Mouse (Mus musculus) heart, embryonic 12.5 days (tissue): ENCODE data around the gene Itgb4. TPM values are rescaled to one million over a fixed set of nuclear protein-coding genes. Genes with fewer than 3 reads are reported as not detected.

ENCODE experiments used
- ATAC-seq: fragments of 200-750 bp; cut with Nextera tagmentation; 2 replicates; pipeline ENCODE4 v1.8.0; 2017; ENCODE audit warnings: moderate TSS enrichment, moderate library complexity; ENCODE audit not compliant: insufficient number of reproducible peaks, low FRiP score
- H3K27ac ChIP-seq: fragments of 300-500 bp; sonication (generic); 2 replicates; pipeline ENCODE4 v1.5.1; 2016; ENCODE audit warnings: mild to moderate bottlenecking, moderate library complexity; ENCODE audit not compliant: poor library complexity, severe bottlenecking
- H3K27me3 ChIP-seq: fragments of 300-500 bp; sonication (generic); replicated peaks from 2 replicates; pipeline ENCODE4 v1.6.1; 2016; ENCODE audit warnings: mild to moderate bottlenecking, moderate library complexity
- H3K36me3 ChIP-seq: fragments of 300-500 bp; sonication (generic); 2 replicates; pipeline ENCODE4 v1.6.1; 2016; ENCODE audit warnings: mild to moderate bottlenecking, moderate library complexity
- H3K4me1 ChIP-seq: fragments of 300-500 bp; sonication (generic); replicated peaks from 2 replicates; pipeline ENCODE4 v1.6.1; 2016; ENCODE audit warnings: mild to moderate bottlenecking
- H3K4me2 ChIP-seq: fragments of 300-500 bp; sonication (generic); 2 replicates; pipeline ENCODE4 v1.6.1; 2016; ENCODE audit warnings: mild to moderate bottlenecking, moderate library complexity
- H3K4me3 ChIP-seq: fragments of 300-500 bp; sonication (generic); 2 replicates; pipeline ENCODE4 v1.5.1; 2016; ENCODE audit warnings: mild to moderate bottlenecking
- H3K9ac ChIP-seq: fragments of 300-500 bp; sonication (generic); 2 replicates; pipeline ENCODE4 v1.6.1; 2016; ENCODE audit warnings: mild to moderate bottlenecking, moderate library complexity
- H3K9me3 ChIP-seq: fragments of 300-500 bp; sonication (generic); replicated peaks from 2 replicates; pipeline ENCODE4 v1.6.1; 2016; ENCODE audit warnings: mild to moderate bottlenecking, moderate library complexity
- WGBS: fragments of 180-500 bp; shearing (Covaris S2); methylation state at CpG from one replicate; pipeline ENCODE4 v1.1.7; 2016; 5-methylcytosine and 5-hydroxymethylcytosine counted together
- polyA plus RNA-seq: library from polyadenylated mRNA; unstranded; fragments of >200 nt; fragmentation: Nextera tagmentation; extraction: Ambion mirVana; gene quantifications from 2 replicates; pipeline ENCODE4 v1.2.1, GENCODE M21; 2016

Itgb4 gene
- polyA plus RNA-seq, result 2.0 and 2.7 TPM in 2 replicates

DNA sequence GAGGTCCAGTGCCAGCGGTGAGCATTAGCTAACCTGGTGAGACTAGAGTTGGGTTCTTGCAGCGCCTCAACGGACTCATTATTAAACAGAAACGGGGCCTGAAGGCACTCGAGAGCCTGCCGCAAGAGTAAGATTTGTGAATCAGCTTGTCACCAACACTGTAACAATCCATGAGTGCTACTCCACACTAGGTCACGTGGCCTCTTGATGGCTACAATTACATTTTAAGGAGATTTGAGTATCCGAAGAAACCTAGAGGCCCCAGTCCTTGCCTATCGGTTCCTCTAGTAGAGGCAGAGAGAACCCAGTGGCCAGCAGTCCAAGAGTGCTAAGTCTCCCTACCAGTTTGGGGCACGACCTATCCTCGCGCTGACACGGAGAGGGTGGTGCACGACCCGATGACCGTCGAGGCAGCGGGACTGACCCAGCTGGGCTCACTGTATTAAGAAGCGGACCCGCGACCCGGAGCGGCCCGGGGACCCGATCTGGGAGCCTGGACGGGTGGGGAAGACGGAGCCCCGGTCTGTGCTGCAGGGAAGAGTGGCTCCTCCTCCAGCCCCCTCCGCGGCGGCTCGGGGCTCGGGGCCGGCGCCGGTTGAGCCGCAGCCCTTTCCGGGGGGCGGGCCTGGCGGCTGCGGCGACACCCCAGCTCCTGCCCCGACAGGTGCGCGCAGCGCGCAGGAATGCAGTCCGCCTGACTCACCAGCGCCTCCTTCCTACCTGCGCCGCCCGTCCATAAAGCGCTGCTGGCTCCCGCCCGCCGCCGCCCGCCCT lies at the start of gene Itgb4:
Gene Itgb4, plus strand, starts transcription at position 401 of the 774 bp plus-strand sequence.
- Histone ChIP-seq H3K4me1 (peaks cover 15% of the 10 kb centered on the region), H3K9me3 (no peaks in the 10 kb centered on the region), H3K27ac (no peak within 1 kb of the TSS), H3K36me3 (no peaks in the 10 kb centered on the region), H3K9ac (peak within 1 kb of the TSS; percentile 60), H3K27me3 (peaks cover 64% of the 10 kb centered on the region), H3K4me2 (peak within 1 kb of the TSS; percentile 95), H3K4me3 (peak within 1 kb of the TSS; percentile 57)
- 10% methylated on average over 54 of the region's 58 CpGs for WGBS
- no peak for ATAC-seq

DNA sequence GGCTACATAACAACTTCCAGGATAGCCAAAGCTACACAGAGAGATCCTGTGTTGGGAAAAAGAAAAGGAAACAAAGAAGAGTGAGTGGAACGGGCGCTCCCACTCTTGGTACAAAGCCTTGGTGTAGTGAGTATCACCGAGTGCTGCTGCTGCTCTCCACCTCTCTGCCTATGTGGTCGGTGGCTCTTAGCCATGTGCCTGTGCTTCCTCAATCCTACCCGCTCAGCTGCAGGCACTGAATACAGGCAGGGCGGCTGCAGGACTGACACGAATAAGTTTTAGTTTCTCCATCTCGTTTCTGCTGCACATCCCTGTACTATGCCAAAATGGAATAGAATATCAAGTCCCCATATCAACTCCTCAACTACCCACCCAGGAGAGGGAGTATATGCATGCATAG lies 45.5 kb upstream of the Itgb4 start:
- WGBS, result 90% methylated on average over 8 of the region's 8 CpGs

DNA sequence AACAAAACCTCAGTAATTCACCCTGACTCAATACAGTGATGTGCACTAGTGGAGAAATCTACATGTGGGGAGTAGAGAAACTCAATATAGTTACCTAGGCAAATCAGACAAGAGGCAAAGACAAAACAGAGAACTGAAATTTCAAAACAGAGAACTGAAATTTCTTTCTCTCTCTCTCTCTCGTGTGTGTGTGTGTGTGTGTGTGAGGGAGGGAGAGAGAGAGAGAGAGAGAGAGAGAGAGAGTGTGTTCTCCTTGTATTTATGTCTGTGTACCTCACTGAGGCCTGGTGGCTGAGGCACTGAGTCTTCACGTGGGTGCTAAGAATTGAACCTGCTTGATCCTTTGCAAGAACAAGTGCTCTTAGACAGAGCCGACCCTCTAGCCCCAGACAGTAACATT lies 44.7 kb upstream of the Itgb4 start:
- Histone ChIP-seq H3K9ac (no peak overlapping the region; the same call in 1 of the 2 replicates), H3K4me2 (no peak overlapping the region), H3K36me3 (peaks cover 38% of the 10 kb centered on the region), H3K4me3 (no peak overlapping the region), H3K9me3 (no peaks in the 10 kb centered on the region), H3K4me1 (peaks cover 19% of the 10 kb centered on the region), H3K27me3 (no peaks in the 10 kb centered on the region), H3K27ac (no peak overlapping the region)
- no peak for ATAC-seq
- 72% methylated on average over 3 of the region's 3 CpGs for WGBS

More for the DNA sequence above, 45.5 kb upstream of the Itgb4 start:
- no peak overlapping the region for H3K4me2 ChIP-seq
- no peaks in the 10 kb centered on the region for H3K27me3 ChIP-seq
- H3K36me3 ChIP-seq, result peaks cover 45% of the 10 kb centered on the region
- no peak overlapping the region for H3K9ac ChIP-seq
- no peaks in the 10 kb centered on the region for H3K9me3 ChIP-seq
- no peak overlapping the region for H3K27ac ChIP-seq
- ATAC-seq, result no peak
- H3K4me3 ChIP-seq, result no peak overlapping the region
- H3K4me1 ChIP-seq, result peaks cover 11% of the 10 kb centered on the region

DNA sequence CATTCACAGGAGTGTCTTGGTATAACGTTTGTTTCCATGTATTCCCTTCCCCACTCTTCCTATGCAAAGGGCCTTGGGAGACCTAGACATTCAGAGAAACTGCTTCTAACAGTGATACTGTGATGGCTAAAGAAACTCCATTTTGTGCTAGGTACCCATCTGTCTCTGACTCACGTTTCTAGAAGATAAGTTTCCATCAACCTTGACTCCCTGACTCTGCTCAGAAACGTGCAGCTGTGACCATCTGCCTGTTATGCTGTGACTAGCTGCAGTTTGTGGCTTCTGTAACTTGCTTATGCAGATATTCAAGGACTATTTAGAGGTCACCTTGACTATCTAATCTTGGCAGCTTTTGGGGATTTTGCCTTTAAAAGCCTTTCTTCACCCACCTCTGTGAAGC lies 43.3 kb upstream of the Itgb4 start:
- H3K4me3 ChIP-seq, result no peak overlapping the region
- 67% methylated on average over 3 of the region's 3 CpGs for WGBS

DNA sequence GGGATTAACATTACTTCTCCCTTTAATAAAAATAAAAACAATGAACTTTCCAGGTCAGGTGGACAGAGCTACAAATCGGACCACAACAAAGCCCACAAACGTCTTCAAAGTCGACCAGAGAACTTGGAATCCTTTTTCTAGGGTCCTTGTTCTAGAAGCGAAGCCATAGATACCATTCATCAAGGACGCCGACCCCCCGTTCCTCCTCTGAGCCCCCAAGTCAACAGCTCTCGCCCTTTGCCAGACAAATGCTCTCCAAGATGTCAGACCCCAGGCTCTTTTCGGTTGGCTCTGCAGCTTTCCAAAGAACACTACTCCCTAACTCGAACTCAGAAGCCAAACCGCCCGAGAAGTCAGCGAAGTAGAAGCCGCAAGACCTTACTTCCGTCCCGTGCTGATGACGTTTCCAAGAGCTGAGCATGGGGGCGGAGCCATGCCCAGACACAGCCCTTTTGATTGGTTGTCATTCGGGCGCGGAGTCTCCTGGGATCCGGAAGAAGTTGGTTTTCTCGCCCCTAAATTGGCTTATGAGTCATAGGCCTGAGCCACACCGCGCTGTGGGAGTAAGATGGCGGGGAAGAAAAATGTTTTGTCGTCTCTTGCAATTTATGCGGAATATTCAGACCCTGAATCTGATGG lies 41.3 kb upstream of the Itgb4 start, which contains the start of the genes Sap30bp and Recql5:
Gene Sap30bp, plus strand, starts transcription at position 175 of the 639 bp plus-strand sequence.
Gene Recql5, minus strand, starts transcription at position 370 of the 639 bp plus-strand sequence.
- H3K4me2 ChIP-seq, result peak within 1 kb of the TSS; percentile 94
- H3K27ac ChIP-seq, result no peak within 1 kb of the TSS; the same call in 1 of the 2 replicates
- H3K36me3 ChIP-seq, result peaks cover 43% of the 10 kb centered on the region
- peaks cover 19% of the 10 kb centered on the region for H3K4me1 ChIP-seq
- H3K9me3 ChIP-seq, result no peaks in the 10 kb centered on the region
- H3K4me3 ChIP-seq, result peak within 1 kb of the TSS; percentile 92
- peak; percentile 99 for ATAC-seq
- no peaks in the 10 kb centered on the region for H3K27me3 ChIP-seq
- WGBS, result under 1% methylated on average over 28 of the region's 28 CpGs
- H3K9ac ChIP-seq, result peak within 1 kb of the TSS; percentile 80

More for the DNA sequence above, 43.3 kb upstream of the Itgb4 start:
- no peak for ATAC-seq
- no peak overlapping the region for H3K9ac ChIP-seq
- peaks cover 19% of the 10 kb centered on the region for H3K4me1 ChIP-seq
- H3K27me3 ChIP-seq, result no peaks in the 10 kb centered on the region
- H3K36me3 ChIP-seq, result peaks cover 35% of the 10 kb centered on the region
- H3K9me3 ChIP-seq, result no peaks in the 10 kb centered on the region
- H3K4me2 ChIP-seq, result no peak overlapping the region
- H3K27ac ChIP-seq, result no peak overlapping the region

DNA sequence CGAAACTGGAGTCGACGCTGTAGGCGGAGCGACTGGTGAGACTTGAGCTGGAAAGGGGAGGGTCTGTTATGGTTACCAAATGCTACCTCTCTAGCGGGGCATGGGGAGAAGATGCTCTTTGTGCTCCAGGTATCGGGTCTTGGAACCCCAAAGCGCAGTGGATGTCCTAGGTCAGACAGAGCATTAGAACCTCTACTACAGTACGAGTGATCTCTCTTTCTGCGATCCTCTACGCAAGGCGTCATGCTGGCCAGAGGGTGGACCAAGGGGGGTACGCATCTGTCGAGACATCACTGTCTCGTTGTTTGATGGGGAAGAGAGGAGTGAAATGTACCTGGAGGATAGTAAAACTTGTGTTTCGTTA lies 40.8 kb upstream of the Itgb4 start:
- Histone ChIP-seq H3K4me1 (peaks cover 19% of the 10 kb centered on the region), H3K27me3 (no peaks in the 10 kb centered on the region), H3K9me3 (no peaks in the 10 kb centered on the region), H3K4me3 (peak overlapping the region; percentile 92), H3K27ac (no peak overlapping the region; the same call in 1 of the 2 replicates), H3K4me2 (peak overlapping the region; percentile 94), H3K36me3 (peaks cover 41% of the 10 kb centered on the region), H3K9ac (peak overlapping the region; percentile 80)
- peak; percentile 33 for ATAC-seq
- under 1% methylated on average over 16 of the region's 16 CpGs for WGBS

DNA sequence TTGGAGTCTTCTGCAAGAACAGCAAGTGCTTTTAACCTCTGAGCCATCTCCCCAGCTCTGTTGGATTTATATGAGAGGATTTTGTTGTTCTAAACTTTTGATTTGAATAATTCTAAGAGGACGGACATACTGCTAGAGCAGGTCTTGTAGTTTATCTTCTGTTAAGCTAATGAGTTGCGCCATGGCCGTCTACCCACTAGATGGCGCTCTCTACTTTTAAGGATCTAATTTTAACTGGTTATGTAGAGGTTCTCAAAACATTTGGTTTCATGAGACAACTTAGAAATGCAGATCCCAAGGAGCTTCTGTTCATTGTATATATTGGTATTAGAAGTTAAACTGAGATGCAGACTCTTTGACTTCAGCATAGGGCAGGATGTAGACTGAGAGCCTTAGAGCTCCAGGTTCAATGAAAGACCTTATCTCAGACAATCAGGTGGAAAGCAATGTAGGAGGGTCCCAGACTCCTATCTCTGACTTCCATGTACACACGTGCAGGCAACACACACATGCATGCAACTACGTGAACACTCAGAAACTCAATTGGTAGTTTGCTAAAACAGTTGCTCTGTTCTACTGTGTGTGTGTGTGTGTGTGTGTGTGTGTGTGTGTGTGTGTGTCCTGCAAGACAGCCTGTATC lies 34.7 kb upstream of the Itgb4 start:
- ATAC-seq, result no peak
- no peaks in the 10 kb centered on the region for H3K9me3 ChIP-seq
- H3K4me2 ChIP-seq, result no peak overlapping the region
- 34% methylated on average over 6 of the region's 6 CpGs for WGBS
- peaks cover under 1% of the 10 kb centered on the region for H3K4me1 ChIP-seq
- no peaks in the 10 kb centered on the region for H3K27me3 ChIP-seq
- H3K36me3 ChIP-seq, result peaks cover 82% of the 10 kb centered on the region
- no peak overlapping the region for H3K4me3 ChIP-seq
- no peak overlapping the region for H3K27ac ChIP-seq
- no peak overlapping the region for H3K9ac ChIP-seq

DNA sequence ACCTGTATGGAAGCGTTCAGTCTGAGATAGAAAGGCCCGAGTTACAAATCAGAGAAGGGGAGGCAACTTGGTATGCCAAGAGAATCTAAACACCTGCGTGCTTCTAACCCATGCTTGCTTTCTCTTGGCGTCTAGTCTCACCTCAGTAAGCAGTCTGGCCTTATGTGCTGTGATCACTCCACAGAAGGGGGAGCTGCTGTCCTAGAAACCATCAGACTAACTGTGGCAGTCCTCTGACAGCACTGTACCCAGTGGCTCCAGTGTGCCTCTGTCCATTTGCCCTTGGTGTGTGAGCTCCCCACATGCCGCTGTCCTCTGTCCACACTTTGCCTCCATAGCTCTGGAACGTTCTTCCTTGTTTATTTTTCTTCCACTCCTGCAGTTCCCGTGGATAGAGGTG lies 32.5 kb upstream of the Itgb4 start:
- Histone ChIP-seq H3K27me3 (no peaks in the 10 kb centered on the region), H3K27ac (no peak overlapping the region), H3K36me3 (peaks cover 90% of the 10 kb centered on the region), H3K4me3 (no peak overlapping the region), H3K9ac (no peak overlapping the region), H3K4me2 (no peak overlapping the region), H3K9me3 (no peaks in the 10 kb centered on the region), H3K4me1 (no peaks in the 10 kb centered on the region)
- ATAC-seq, result no peak
- 80% methylated on average over 7 of the region's 7 CpGs for WGBS

DNA sequence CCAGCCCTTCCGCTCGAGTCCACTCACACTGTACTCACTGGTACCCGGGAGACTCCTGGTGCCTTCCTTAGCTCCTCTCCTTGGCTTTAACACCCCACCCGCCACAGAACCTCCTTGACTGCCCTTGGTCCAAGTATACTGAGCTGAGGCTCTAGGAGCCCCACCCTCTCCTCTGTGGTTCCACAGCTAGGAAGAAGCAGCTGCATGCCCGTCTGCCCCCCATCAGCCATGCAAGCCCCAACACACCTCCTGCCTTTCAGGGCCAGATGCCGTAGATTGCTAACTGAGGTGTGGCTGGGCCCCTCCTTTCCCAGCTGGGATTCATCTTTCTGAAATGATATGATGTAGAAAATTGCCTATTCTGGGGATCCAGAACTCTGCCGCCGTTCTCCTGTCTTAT lies 29.3 kb upstream of the Itgb4 start:
- Histone ChIP-seq H3K4me3 (no peak overlapping the region), H3K36me3 (peaks cover 93% of the 10 kb centered on the region), H3K9me3 (no peaks in the 10 kb centered on the region), H3K27ac (no peak overlapping the region), H3K4me2 (no peak overlapping the region), H3K4me1 (no peaks in the 10 kb centered on the region), H3K9ac (no peak overlapping the region), H3K27me3 (no peaks in the 10 kb centered on the region)
- WGBS, result 85% methylated on average over 8 of the region's 8 CpGs
- no peak for ATAC-seq

DNA sequence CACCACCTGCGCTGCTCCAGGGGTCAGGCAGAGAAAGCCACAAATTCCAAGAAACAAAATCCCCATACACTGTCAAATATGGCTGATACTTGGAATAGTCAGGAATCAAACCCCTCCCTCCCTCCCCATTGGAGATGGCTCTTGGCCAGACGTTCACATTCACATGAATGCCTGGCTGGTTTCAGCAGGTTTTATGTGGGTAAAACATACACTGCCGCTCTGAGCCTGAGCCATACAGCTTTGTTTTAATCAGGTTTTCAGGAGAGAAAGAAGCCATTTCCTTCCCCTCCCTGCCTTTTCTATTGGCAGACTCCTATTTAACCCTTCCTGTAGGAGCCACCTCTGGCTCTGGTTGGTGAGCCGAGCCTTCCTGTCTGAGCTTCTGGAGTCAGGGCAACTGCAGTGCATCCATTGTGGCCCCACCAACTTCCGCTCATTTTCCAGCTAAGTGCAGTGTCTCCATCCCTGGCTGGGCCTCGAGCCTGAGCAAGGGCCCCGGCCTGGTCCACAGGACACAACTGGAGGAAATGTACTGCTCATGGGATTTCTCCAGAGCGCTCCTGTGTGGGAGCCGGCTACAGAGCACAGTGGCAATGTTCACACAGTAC lies 28.2 kb upstream of the Itgb4 start:
- H3K4me3 ChIP-seq, result no peak overlapping the region
- no peak overlapping the region for H3K4me2 ChIP-seq
- H3K9ac ChIP-seq, result no peak overlapping the region
- no peaks in the 10 kb centered on the region for H3K4me1 ChIP-seq
- WGBS, result 84% methylated on average over 9 of the region's 9 CpGs
- no peaks in the 10 kb centered on the region for H3K9me3 ChIP-seq
- ATAC-seq, result no peak
- no peaks in the 10 kb centered on the region for H3K27me3 ChIP-seq
- peaks cover 92% of the 10 kb centered on the region for H3K36me3 ChIP-seq
- no peak overlapping the region for H3K27ac ChIP-seq

DNA sequence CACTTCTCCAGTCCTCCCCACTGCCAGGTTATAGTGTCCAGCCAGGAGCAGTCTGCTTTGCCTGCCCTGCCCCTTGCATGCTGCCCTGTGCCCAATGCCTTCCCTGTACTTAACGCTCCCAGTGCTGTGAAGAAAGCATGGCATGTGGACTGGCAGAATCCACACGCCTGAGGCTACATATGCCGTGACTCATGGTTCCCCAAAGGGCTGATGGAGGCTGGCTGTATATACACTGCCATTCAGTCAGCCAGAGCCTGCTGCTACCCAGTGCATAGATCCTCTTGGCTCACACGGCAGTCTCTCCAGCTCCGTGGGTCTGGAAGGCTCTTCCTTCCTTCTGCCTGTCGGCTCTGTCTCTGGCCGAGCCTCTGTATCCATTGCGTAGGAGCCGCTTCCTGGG lies 26.2 kb upstream of the Itgb4 start:
- H3K4me1 ChIP-seq, result no peaks in the 10 kb centered on the region
- WGBS, result 93% methylated on average over 9 of the region's 9 CpGs
- H3K27ac ChIP-seq, result no peak overlapping the region
- H3K9me3 ChIP-seq, result no peaks in the 10 kb centered on the region
- peaks cover 93% of the 10 kb centered on the region for H3K36me3 ChIP-seq
- H3K9ac ChIP-seq, result no peak overlapping the region
- no peak overlapping the region for H3K4me3 ChIP-seq
- no peak for ATAC-seq
- H3K27me3 ChIP-seq, result no peaks in the 10 kb centered on the region
- H3K4me2 ChIP-seq, result no peak overlapping the region
